Mouse (Mus musculus): ENCODE results near the gene Abhd12. TPM values are rescaled to one million over a fixed set of nuclear protein-coding genes. Genes with fewer than 3 reads are reported as not detected.
A peak's percentile ranks its signal among the peaks of the same experiment; 100 is the strongest.

The Abhd12 gene
- total RNA-seq, 4 experiments from 2014 or later, result 331 to 348 (median 335) TPM

DNA sequence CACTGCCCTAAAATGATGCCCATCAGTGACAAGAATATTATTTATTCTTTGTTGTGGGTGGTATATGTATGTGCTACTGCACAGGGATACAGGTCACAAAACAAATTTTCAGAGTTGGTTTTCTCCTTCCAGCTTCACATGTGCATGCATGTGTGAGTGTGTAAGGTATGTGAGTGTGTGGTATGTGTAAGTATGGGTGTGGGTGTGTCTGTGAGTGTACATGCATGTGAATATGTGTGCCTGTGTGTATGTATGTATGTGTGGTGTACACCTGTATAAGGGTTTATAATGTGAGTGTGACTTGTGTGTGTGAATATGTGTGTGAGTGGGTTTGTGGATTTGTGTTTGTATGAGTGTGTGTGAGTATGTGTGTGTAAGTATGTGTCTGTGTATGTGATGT lies 49.4 kb downstream of the Abhd12 start:
- DNase-seq (ENCODE audit: low spot score in 2 of 2), result no peak

DNA sequence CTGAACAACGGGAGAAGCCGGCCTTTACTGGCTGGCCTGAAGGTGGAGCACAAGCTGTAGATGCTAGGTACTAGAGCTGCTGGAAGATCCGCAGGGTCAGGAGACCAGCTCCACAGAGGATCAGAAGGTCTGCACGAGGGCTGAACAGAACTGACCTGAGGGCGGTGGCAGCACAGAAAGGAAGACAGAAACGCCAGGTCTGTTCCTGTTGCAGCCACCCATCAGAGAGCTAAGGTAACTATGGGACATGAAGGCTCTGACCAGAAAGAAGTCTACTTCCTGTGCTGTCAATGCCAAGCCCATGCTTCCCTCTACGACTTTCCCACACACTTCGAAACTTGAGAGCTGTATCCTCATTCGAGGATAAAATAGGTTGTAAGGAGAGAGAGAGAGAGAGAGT lies 53.3 kb downstream of the Abhd12 start:
- DNase-seq (ENCODE audit: low spot score in 2 of 2), result no peak

DNA sequence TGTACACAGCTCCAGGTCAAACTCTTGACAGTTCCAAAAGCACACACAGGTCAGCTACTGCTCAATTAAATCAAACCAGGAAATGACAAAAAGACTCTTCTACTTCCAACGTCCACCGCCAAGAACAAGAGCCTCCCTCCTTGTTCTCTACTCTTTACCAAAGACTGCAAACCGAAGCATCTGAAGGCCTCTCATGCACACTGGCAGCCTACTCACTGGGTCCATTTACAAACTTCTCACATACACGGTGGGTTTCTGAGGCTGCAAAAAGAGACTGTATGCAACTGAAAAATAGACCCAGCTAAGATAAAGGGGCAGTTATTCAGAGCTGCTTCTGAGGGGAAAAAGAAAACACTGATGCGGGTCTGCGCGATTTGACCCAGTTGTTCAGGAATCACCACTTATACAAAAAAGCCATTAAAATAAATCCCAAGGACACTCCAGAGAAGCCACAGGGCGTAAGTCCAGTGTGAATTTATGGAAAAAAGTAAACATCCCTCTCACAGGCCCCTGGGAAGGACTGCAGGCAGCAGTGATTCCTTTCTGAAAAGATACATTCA lies 57.0 kb downstream of the Abhd12 start:
- no peak for DNase-seq (ENCODE audit: low spot score in 2 of 2)

DNA sequence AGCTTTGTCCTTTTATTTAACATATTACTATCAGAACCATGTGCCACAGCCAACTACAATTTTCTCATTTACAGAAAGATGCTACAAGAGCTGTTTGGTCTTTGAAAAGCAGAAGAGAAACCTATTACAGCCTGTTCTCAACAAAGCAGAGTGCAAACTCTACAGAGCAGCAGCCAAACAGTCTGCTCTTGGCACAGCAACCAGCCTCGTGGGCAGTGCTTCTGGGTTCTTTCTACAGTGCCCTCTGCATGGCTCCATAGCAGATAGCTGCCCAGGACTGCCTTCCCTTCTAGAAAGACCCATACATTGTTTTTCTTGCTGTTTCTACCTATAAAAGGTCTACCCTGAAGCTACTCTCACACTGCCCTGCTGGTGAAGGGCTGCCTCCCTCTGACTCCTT lies 59.7 kb downstream of the Abhd12 start:
- peak; percentile 77 to 79 for DNase-seq (ENCODE audit: low spot score in 2 of 2)

DNA sequence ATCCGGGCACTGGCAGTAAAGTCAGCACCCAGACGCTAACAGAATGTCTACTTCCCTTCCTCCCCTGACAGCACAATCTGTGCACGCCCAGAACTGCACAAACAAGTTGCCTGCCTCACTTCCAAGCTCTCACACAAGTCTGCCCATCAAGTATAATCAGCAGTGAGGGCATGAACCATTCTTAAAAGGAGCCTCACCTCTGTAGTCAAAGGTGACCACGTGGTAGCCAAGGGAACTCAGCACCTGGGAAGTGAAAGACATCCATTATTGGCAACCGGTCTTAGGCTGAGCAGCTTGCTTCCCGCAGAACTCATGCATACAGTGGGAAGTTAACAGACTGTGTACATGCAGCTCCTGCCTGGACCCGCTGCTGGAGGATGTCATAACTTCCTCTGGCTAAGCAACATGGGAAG lies 62.5 kb downstream of the Abhd12 start:
- DNase-seq (ENCODE audit: low spot score in 2 of 2), result peak in 1 of 2 experiments; percentile 64

DNA sequence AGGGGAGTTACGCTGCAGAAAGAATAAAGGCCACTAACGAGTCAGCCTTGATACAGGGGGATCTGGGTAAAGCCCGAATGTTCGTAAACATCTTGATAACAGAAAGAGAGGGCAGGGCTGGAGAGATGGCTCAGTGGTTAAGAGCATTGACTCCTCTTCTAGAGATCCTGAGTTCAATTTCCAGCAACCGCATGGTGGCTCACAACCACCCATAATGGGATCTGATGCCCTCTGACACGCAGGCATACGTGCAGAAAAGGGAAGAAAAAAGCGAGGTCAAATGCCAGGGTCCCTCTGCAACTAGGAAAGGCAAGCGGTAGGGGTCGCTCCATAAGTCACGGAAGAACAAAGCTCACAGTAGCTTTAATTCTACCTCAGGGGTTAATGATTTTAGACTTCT lies 63.4 kb downstream of the Abhd12 start:
- DNase-seq (ENCODE audit: low spot score in 2 of 2), result no peak

DNA sequence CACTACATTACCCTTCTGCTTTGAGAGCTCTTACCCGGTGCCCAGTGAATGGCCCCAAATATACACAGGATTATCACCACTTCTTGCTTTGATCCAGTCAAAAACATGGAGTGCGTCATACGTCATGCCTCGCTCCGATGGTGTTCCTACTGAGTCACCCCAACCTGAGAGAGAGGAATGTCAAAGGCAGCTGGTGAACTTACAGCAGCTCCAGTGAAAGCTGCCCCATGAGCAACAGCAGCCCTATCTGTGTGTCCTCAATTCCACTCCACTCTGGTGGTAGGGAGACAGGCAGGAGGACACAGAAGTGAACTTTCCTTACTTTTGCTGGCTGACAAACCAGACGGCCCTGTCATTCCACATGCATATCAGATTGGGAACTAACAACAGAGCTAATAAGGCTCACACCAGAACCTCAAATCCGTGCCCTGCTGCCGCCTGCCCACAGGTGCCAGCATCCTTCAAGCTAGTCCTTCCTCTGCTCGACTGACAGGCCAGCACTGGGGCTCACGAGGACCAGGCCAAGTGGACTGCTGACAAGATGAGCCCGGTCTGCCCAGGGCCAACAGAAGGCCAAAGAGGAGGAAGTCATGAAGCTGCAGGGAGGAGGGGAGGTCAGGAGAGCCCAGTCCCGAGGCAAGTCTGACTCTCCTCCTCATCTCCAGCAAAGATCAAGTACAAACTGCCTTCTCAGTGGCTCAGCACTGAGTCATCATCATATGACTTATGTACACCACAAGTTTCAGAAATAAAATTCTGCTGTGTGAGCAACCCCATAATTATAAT lies 64.7 kb downstream of the Abhd12 start:
- DNase-seq (ENCODE audit: low spot score in 2 of 2), result no peak

DNA sequence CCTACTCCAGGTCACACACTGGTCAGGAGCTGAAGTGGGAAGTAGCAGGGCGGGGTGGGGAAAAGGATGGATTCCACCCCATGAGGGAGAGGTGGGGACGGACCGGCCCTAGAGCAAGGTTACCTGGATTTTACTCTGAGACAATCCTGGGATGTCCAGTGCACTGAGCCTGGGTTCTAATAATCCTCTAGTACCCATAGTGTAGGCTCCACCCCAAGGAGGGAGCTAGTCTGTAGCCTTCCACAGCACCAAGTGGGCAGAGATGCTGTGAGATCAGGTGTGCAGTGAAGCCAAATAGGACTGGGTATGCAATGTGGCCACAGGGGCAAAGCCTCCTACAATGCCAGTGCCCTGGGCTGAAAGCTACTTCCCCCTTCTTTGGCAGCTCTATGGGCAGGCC lies 66.8 kb downstream of the Abhd12 start:
- DNase-seq (ENCODE audit: low spot score in 2 of 2), result no peak

DNA sequence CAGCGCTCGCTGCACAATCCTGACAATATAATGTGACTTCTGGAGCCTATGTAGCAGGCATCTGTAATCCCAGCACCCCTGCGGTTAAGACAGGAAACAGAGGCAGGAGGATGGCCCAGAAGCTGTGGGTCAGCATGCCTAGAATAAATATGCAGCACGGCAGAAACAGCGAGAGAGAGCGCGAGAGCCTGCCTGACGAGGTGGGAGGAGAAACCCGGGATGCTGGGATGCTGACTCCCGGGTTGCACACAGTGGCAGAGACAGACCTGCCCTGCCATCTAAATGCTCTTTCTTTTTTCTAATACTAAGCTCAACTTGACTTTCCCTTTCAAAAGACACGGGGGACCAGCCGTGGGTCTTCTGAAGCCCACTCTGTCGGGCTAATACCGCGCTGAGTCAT lies 67.6 kb downstream of the Abhd12 start:
- no peak for DNase-seq (ENCODE audit: low spot score in 2 of 2)

DNA sequence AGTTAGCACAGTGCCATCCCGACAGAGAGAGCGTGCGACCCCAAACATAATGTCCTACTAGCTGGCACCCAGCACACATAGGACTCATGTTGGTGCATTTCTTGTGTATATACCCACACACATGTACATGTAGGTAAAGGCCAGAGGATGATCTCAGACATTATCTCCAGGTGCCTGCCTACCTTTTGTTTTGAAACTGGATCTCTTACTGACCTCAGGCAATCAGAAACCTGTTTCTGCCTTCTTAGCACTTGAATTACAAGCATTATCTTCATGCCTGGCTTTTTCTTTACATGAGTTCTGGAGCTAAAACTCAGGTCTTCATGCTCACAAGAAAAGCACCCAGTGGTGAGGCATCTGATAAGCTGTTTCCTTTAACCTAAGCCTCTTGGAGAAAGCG lies 68.6 kb downstream of the Abhd12 start:
- no peak for DNase-seq (ENCODE audit: low spot score in 2 of 2)

DNA sequence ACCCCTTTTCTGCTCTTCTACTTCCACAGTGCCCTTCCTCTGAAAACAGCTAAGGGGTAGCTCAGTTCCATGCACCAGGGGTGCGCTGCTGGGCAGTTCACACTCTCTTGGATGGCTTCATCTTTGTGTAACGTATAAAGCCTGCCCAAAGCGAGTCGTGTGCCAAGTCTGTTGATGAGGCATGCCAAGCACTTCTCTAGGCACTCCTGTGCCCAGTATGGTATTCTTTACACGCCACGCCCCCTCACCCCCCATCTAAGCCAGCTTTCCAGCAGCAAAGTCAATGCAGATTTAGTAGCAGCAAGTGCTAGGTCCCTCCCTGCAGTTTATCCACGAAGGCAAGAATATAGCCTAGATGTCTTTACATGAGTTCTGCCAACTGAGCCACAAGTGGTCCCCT lies 69.9 kb downstream of the Abhd12 start:
- no peak for DNase-seq (ENCODE audit: low spot score in 2 of 2)

DNA sequence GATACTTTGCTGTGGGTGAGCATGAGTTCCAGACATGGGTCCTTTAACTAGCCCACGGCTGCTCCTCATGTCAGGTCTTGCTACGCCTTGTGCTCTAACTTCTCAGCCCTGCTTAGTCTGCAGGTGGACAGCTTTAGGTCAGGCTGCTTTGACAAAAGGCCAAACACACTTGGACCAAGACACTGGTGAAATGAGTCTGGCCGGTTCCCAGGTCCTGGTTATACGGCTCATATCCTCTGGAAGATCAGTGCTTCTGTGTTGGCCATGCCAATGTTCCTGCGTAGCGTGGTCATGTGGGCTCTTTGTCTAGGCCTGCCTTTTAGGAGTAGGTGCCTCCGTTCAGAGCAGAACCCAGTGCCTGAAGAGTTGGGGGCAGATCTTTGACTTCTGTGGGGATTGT lies 72.5 kb downstream of the Abhd12 start:
- no peak for DNase-seq (ENCODE audit: low spot score in 2 of 2)

DNA sequence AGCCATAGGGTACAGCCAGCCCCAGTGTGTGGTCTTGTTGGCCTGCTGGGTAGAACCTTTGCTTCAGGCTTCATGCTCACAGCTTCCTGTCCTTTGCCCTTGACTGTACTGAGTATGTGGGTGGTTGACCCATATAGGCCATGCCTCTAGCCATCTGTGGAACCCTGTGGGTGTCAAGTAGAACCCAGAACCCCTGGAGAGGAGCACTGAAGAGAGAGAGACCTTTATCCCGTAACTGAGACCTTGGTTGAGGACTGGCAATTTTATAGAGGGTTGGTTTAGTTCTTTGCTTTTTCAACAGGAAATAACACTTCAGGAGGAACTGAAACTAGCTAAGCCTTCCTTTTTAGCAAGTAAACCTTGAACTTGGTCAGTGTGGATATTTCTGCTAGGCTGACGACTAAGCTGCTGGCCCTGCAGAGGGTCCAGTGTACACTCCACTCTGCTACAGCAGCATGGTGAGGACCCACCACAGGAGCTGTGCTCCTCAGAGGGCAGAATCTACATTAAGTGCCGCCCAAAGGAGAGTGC lies 73.6 kb downstream of the Abhd12 start:
- DNase-seq (ENCODE audit: low spot score in 2 of 2), result no peak

DNA sequence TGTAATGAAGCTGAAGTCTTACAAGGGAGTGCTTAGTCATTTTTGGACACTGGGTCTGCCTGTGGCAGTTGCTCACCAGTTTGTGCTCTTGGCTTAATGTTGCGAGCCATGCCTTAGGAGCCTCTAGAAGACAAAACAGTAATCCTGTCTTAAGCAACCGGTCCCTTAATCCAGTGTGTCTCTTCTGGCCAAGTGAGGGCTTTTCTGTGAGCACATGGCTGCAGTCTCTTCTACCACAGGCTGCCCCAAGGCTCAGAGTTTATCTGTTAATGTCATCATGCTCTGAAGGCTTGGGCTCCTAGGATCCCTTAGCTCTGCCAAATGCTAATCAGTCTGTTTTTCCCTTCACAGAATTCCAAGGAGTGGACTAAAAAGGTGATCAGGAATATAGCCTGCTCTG lies 74.5 kb downstream of the Abhd12 start:
- DNase-seq (ENCODE audit: low spot score in 2 of 2), result no peak

DNA sequence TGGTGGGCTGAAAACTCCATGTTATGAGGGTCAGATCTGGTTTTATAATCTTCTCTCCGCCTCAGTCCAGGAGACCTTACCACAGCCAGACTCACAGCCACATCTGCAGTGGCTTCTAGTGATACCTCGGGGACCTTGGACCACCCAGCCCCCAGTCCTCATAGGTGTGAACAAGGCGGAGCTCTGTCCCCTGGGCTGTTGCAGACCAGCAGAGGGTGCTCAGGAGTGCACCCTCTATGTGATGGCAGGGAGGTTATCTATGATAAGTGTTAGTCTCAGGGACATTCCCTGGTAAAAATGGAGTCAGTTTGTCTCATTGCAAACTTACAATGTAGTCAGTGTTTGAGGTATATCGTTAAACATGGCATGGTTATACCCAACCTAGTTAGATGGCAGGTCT lies 75.9 kb downstream of the Abhd12 start:
- no peak for DNase-seq (ENCODE audit: low spot score in 2 of 2)

DNA sequence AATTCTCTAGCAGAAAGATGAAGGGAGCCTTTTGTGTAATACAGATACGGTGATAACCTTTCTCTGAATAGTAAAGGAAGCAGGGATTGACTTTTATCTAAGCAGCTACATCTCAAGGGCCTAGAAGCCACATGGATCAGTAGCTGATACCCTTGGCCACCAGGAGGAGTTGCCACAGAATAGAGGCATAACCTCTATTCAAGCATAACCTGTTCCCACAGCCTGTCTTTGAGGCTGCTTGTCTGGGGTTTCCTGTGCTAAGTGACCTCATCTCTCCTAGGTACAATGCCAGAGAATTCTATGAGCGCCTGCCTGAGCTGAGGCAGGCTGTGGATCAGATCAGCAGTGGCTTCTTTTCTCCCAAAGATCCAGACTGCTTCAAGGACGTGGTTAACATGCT lies 76.4 kb downstream of the Abhd12 start:
- DNase-seq (ENCODE audit: low spot score in 2 of 2), result no peak

DNA sequence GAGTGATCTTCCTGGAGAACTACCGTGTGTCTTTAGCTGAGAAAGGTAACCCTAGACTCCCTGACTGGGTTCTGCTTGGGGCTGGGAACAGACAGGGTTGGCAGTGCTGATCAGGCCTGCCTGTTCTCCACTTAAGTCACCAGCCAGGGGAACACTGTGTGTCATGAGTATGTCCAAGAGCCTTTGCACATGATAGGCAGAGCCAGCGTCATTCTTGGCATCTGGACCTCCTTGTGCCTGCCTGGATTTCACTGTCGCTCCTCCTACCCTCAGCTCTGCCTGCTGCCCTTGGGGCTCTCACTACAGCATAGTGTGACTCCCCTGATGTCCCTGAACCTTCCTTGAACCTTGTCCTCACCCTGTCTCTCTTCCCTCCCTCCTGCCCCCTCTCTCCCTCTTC lies 78.1 kb downstream of the Abhd12 start:
- DNase-seq (ENCODE audit: low spot score in 2 of 2), result no peak

DNA sequence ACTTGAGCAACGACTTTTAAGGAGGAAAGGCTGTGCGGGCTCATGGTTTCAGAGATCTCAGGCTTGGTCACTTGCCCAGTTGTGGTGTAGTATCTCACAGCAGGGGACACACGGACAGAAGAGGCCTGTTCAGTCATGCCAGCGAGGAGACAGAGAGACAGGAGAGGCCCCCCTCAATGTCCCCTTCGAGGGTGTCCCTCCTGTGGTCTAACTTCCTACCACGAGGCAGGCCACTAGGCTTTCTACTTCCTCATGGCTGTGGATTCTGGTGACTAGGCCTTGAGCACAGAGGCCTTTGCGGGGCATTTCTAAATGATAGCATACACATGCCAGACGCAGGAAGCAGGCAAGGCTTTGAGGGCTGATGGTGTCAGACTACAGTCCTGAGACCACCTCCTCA lies 81.6 kb downstream of the Abhd12 start:
- no peak for DNase-seq (ENCODE audit: low spot score in 2 of 2)

DNA sequence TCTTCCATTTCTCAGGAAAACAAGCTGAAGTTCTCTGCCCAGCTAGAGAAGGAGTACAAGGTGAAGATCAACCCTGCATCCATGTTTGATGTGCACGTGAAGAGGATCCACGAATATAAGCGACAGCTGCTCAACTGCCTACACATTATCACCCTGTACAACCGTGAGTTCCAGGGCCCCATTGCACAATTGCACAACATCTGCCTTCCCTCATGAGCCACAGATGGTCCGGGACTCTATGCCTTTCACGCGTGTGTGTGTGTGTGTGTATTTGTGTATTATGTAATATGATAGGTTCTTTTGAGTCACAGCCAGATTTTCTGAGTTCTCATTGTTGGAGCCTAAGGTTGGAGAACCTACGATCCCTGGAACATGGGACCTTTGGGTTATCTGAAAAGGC lies 83.8 kb downstream of the Abhd12 start:
- DNase-seq (ENCODE audit: low spot score in 2 of 2), result peak in 1 of 2 experiments; percentile 68

DNA sequence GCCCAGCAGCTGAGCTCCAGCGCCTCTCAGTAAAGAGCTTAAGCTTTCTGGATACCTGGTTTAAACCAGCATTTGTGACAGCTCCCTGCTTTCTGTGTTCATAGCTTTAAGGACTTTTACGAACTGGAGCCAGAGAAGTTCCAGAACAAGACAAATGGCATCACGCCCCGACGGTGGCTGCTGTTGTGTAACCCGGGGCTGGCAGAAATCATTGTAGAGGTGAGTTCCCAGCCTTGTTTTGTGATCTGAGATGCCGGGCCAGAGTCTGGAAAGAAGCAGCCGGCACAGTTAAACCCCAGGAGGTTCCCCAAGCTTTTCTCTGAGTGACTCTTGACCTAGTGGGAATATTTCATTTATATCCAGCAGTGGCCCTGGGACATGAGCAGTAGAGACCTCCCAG lies 85.8 kb downstream of the Abhd12 start:
- DNase-seq (ENCODE audit: low spot score in 2 of 2), result no peak

DNA sequence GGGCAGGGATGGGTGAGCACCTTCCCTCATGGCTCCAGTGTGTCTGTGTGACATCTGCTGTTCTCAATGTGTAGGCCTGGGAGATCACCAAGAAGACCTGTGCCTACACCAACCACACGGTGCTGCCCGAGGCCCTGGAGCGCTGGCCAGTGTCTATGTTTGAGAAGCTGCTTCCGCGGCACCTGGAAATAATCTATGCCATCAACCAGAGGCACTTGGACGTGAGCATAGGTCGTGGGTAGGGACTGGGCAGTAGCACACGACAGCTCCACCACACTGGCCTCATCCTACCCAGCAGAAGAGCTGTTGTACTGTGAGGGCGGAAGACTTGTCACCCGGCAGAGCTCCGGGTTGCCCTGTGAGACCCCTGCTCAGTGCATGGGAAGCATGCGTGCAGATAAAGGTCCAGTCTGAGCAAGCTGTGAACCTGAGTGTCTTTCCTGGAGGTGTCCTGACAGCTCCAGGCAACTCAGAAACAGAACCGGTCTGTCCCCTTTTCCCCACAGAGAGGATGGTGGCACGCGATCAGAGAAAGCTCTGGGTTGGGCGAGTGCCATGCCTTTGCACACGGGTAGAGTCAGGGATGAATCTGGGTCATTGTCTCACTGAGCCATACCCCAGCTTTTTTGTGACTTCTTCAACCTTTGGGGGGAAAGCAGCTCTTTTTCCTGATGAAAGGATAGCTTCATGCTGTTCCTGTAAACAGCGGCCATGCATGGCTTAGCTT lies 87.7 kb downstream of the Abhd12 start:
- DNase-seq (ENCODE audit: low spot score in 2 of 2), result no peak

DNA sequence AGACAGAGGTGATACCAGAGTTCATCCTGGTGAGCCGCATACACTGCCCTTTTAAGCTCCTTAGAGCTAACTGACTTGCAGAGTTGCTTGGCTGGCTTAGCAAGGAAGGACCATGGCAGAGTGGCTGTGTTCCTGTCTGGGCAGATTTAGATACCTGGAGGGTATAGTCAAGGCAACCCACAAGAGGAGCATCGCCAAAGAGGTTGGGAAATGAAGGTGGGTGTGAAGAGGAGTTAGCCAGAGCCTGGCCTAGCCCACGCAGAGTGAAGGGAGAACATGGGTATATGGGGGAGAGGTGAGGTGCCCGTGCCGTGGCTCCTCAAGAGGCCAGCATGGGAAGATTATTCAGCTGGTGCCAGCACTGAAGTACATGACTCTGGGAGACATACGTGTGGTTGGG lies 91.7 kb downstream of the Abhd12 start:
- no peak for DNase-seq (ENCODE audit: low spot score in 2 of 2)

DNA sequence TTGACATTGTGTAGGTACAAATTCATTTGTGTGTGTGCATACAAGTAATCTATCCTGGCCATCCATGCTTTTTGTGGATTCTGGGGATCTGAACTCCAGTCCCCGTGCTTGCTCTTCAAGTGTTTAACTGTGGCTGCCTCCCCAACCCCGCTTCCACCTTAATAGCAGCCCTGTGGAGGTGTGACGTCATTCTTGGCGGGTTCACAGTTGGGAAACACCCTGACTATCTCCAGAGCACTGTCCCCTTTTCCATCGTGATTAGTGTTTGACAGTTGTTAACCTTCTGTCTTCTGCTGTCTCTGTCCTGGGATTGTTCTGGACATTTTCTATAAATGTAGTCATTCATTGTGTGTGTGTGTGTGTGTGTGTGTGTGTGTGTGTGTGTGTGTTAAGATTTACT lies 93.9 kb downstream of the Abhd12 start:
- no peak for DNase-seq (ENCODE audit: low spot score in 2 of 2)
